Mouse (Mus musculus) spleen, adult 2 months (tissue): Measurements from ENCODE around the gene Gsk3a.
A peak's percentile ranks its signal among the peaks of the same experiment; 100 is the strongest.

ENCODE experiments used
- CTCF ChIP-seq: fragments of 200-500 bp; IDR thresholded peaks from 2 replicates; pipeline ENCODE4 v1.5.1; 2011; ENCODE audit warnings: mild to moderate bottlenecking, inconsistent platforms; ENCODE audit not compliant: insufficient read depth, insufficient read length, insufficient replicate concordance; ENCODE audit errors: extremely low read depth
- POLR2A ChIP-seq: fragments of 200-500 bp; IDR thresholded peaks from 2 replicates; pipeline ENCODE4 v1.6.1; 2011; ENCODE audit warnings: low read depth, low read length, inconsistent platforms

DNA sequence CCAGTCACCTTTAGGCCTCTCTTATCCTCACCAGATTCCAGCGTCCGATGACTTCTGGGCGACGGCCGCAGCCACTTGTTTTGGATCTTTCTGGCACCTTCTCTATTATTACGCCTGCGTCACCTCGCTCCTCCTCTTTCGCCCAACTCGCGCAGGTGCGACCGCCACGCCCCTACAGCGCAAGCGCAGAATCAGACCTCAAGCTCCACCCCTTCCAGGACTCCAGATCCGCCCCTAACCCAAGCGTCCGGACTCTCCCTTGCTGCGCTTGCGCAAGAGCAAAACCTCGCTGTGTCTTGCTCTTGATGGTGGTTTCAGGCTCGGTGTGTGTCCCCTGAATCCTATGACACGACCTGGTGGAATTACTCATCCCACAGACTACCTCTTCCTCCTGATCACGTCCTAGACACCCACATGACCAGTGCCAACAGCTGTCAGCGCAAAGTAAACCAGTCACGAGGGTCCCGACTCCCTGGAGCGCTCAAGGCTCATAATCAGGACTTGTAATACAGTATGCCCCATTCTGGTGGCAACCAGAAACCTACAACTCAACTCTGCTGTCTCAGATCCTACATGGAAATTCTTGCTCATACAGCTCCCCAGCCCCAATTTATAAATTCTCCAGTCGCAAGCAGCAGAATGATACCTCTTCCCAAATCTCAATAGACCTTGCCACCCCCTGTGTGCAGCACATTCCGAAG lies 17.7 kb downstream of the Gsk3a start:
- peak; percentile 82 for TF ChIP-seq POLR2A
- no peak for TF ChIP-seq CTCF
